Mouse (Mus musculus) frontal cortex, adult (tissue): Measurements from ENCODE around the gene Nat8f1.
A peak's percentile ranks its signal among the peaks of the same experiment; 100 is the strongest.
"Not testable (repeated sequence)": the region's sequence is repeated elsewhere in the genome, so short reads cannot be mapped to it uniquely, and the experiment has no call there.

ENCODE experiments used
- ATAC-seq: cut with Nextera tagmentation; 2 replicates; pipeline ENCODE4 v1.9.2; 2017; ENCODE audit warnings: mild to moderate bottlenecking, moderate library complexity, mixed read lengths; ENCODE audit not compliant: low TSS enrichment

Gene Nat8f1

DNA sequence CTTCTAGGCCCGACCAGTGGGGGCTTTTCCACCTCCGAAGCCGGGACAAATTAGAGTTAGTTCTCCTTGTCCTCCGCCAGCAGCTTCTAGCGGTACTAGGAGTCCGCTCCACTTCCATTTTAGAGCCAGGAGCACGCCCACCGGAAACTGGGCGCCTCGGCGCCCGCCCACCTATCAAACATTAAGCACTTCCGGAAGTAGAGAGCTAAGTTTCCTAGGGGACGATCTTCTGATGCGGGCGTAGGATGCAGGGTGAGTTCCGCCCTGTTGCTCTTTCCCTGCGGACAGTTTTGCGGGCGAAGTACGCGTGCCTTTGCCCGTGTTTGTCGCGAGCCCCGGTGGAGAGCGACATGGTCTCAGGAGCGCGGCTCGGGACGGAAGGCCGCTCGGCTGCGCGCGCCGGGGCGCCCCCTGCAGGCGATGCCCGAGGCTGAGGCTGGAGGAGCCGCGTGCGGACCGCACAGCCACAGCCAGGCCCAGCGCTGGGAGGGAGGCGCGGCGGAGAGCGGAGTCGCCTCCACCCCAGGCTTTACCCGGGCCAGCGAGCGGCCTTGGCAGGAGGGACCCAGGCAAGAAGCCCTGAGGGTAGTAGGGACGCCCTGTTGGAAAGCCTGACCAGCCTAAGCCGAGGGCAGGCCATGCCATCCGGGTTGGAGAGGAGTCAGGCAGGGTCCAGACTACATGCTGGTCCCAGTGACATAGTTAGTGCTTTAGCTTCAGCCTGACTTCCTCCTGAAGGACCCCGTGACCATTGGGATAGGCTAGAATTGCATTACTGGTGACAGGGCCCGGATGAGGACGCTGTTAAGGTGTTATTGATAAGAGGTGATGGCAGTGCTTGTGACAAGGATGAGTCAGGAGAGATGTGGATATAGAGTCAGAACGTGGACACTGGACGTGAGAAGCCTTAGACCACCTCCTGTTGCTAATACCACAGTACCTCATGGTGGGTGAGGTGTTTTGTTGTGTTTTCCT is at the start of gene Nat8f1:
Gene Nat8f1, minus strand, starts transcription at position 149 of the 975 bp plus-strand sequence.
- peak; percentile 95 for ATAC-seq

DNA sequence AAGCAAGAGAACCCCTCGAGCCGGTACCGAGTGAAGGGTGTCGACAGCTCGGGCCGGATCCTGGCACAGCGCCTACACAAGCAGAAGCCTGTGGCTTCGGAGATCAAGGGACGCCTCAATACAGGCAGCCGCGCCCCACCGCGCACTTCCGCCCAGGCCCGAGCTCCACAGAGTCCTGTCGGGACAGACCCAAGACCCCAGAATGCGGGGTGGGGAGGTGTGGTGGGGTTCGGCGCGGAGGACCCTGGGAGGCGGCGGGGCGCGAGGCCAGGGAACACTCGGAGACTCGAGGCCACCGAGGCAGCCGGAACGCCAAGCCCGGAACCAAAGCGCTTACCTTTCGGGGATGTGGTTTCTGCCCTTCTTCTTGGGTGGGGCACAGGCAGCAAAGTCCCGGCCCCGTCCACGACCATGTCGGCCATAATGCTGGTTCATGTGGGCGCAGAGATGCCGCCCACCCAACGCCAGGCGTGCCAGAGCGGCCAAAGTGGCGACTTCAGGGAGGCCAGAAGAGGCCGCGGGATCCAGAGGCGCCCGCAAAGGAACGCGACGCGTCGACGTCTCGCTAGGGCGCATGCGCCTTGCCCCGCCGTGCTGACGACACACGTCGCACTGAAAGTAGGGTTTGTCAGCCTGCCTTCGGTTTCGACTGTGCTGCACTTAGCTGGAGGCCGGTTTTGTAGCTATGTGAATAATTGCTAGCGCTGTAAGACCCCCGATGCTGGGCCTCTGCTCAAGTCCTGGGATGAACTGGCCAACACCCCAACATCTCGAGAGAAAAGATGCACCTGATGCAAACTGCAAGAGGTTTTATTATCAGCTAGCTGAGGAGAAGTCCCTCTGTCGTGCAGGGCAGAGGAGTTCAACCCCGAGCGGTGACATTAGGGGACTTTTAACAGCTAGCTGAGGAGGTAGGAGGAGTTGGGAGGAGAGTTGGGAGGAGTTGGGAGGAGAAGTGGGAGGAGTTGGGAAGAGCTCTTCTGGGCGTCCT is 45.9 kb upstream of the Nat8f1 start, which contains the start of gene Dusp11:
Gene Dusp11, minus strand, starts transcription at position 567 of the 991 bp plus-strand sequence.
- ATAC-seq = peak; percentile 99

DNA sequence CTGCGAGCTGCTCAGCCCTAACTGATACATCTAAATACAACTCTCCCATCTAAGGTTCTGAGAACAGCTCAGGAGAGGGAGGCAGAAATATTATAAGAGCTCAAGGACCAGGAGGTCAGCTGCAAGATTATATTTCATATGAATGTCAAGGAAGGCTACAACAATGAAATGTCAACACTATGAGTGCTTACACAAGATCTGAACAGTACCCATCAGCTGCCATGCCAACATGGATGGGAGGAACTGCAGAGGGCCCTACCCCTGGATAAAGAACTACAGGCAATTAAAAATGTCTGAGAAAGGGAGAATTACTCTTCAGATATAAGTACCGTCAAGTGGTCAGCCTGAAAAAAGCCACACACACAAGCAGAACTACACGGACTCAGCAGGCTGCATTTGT is 42.1 kb upstream of the Nat8f1 start:
- ATAC-seq = no peak

DNA sequence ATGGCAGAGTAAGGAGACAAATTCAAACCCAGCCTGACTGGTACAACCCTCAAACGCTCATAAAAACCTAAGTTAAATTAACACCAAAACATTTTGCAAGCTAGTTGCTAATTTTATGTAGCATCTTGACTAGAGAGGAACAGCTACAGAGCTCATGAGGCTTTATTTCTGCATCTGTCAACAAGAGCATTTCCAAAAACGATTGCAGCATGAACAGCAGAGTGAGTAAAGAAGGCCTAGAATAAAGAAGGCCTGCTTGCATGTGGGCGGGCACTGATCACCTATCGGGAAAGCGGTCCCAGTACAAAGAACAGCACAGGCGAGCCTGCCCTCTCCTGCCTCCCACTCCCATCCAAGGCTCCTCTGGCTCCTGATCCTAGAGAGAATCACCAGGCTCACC is 33.1 kb upstream of the Nat8f1 start:
- peak; percentile 69 for ATAC-seq

DNA sequence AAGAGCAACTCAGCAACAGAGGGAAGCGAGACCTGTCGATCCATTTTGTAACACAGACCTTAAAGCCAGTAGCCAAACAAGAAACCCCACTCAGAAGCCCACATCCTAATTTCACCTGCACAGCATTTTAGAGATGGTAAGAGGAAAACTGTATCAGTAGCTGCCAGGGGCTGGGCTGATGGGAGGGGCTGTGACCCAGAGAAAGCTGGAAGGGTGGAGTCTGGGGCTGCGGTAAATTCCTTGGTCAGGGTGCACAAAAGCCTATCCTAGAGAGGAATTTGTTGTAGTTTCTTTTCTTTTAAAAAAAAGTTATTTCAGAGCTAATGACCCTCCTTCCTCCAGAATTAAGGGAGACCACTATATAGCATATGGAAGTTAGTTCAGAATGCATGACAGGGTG is 27.0 kb upstream of the Nat8f1 start:
- no peak for ATAC-seq

DNA sequence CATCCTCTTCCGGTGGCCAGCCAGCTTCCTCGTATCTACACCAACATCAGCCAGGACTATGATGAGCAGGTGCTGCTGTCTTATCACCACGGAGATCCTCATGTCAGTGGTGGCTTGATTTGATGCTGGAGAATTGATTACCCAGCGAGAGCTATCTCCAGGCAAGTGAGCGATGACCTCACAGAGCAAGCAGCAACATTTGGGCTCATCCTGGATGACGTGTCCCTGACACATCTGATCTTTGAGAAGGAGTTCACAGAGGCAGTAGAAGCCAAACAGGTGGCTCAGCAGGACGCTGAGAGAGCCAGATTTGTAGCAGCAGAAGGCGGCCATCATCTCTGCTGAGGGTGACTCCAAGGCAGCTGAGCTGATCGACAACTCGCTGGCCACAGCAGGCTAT is 23.2 kb upstream of the Nat8f1 start:
- ATAC-seq = no peak

DNA sequence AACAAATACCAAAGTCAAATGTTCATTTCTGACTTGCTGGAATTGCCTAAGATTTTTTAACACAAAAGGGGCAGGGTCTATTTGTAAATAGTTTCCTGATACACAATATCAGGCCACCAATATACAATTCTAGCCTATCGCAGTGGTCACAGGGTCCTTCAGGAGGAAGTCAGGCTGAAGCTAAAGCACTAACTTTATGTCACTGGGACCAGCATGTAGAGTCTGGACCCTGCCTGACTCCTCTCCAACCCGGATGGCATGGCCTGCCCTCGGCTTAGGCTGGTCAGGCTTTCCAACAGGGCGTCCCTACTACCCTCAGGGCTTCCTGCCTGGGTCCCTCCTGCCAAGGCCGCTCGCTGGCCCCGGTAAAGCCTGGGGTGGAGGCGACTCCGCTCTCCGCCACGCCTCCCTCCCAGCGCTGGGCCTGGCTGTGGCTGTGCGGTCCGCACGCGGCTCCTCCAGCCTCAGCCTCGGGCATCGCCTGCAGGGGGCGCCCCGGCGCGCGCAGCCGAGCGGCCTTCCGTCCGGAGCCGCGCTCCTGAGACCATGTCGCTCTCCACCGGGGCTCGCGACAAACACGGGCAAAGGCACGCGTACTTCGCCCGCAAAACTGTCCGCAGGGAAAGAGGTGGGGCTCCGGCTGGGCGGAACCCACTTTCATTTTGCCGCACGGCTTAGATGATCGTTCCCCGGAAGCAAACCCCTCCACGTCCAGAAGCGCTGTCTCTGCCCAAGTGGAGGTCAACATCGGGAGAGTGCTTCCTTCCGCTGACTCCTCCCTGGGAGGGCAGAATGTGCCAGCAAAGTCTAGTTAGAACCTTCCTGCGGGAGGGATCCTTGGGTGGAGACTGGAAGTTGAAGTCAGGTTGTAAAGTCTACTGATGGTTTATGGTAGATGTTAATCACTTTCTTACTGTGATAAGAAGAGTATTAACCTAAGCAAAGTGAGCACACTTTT is 21.3 kb upstream of the Nat8f1 start:
- peak; percentile 96 for ATAC-seq

DNA sequence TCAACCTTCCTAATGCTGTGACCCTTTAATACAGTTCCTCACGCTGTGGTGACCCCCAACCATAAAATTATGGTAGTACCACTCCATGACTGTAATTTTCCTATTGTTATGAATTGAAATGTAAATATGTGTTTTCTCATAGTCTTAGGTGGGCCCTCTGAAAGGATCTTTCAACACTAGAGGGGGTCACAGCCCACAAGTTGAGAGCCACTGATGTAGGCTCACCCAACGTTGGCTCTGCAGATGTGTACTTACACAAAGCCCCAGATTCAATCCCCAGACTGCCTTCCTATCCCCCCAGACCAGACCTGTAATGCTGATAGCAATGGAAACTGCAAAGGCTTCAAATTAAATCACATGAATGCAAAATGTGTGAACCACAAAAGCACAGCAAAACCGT is 20.2 kb upstream of the Nat8f1 start:
- ATAC-seq = no peak

DNA sequence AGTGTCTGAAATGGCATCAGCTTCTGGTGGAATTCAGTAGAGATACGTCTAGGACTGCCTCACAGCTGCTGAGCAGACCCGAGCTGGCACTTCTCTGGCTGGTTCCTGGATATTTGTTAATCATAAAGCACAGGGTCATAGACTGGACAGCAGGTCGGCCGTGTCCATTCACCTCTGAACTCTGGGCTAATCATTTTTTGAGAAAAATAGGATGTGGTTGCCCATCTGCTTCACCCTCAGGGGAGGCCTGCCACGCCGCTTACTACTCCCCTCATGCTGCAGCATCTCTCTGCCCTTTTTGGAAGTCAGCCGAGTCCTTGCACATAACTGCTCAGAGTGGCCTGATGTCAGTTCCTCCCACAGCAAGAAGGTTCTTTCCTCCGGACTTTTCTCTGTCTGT is 18.6 kb upstream of the Nat8f1 start:
- no peak for ATAC-seq

DNA sequence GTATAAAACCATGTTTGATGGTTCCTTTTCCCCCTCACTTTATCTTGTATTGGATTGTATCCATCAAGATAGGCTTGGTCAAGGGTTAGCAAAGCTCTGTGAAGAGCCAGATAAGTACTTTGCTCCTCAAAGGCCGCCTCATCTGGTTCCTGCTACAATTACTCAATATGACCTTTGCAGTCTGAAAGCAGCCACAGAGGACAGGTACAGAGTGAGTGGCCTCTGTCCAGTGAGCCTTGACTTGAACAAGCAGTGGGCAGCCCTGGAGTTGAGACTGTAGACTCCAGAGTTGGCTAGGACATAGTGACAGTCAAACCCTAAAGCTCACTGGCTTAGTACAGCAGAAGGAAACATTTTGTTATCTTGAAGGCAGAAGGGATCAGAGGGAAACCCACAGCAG is 13.8 kb upstream of the Nat8f1 start:
- no peak for ATAC-seq

DNA sequence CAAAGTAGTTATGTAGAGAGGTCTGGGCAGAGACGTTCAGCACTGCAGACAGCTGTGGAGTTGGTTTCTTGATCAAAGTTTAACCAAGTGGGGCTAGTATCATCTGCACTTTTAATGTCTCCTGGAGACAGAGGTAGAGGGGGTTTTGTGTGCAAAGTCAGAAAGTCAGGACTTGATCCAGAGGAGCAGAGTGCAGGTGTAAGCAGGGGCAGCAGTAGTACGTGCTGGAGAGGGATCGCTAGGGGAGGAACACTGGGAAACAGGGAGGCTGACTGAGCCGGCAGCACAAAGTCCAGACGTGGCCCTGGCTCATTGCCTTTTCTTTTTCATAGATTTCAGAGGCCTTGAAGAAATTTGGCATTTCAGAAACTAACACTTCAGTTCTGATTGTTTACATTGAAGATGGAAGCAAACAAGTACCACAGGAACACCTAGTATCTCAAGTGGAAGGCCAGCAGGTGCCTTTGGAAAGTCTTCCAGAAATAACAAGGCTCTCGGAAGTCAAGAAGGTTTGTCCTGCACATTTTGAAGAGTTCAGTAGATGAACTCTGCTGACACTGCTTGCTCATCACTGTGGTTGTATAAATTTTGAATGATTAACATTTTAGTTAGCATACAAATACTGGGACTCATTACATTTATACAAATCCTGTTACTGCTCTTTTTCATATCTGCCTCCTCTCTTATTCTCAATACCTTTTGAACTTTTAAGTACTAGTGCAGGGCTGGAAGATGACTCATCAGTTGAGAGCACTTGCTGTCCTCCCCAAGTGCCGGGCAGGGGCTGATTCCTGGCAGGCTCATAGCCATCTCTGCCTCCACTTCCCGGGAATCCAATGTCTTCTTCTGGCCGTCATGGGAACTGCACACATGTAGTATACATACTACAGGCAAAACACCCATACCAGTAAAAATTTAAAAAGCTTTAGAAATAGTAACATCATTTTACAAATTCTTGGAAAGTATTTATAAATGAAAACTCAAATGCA is 12.3 kb upstream of the Nat8f1 start:
- no peak for ATAC-seq

DNA sequence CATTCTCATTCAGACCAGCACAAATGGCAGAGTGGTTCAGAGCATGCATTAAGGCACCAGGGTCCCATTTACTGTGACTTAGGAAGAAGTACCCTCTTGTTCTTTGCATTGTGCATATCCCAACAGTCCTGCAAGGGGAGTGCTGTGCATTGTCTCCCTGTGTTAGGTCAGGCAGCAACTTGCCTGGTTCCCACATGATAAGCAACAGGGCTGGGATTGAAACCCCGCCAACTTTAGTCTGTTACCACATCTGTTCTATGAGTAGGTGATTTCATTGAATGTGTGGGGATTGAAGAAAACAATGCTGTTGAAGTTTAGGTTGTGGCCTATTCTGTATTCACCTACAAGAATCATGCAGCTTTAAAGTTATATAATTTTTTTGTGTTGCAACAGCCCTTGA is 11.2 kb upstream of the Nat8f1 start:
- ATAC-seq = no peak

DNA sequence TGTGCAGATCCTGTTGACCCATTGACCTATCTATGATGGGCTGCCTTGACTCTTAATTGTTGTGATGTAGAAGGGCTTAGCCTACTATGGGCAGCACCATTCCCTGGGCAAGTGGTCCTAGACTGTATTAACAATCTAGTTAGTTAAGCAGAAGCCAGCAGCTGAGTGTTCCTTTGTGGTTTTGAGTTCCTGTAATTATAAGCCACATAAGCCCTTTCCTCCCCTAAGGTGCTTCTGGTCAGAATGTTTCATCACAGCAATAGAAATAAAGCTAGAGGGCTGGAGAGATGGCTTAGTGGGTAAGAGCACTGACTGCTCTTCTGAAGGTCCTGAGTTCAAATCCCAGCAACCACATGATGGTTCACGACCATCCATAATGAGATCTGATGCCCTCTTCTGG is 8.2 kb upstream of the Nat8f1 start:
- no peak for ATAC-seq

DNA sequence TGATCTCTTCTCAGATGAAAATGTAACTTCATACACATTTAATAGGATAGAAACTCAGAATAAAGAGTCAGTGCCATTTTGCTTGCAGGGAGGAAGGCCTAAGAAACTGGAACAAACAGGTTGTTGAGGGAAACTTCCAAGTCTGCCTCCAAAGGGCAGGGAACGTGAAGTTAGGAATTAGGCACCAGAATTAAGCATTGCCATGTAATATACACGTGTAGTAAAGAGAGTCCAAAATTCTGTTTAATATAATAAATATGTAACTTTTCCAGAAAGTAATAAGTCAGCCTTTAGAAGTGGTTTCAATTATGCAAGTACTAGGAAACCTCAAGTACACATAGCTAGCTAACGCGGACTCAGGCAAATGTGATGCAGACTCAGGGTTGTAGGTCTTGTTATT is 3.9 kb upstream of the Nat8f1 start:
- ATAC-seq = no peak

DNA sequence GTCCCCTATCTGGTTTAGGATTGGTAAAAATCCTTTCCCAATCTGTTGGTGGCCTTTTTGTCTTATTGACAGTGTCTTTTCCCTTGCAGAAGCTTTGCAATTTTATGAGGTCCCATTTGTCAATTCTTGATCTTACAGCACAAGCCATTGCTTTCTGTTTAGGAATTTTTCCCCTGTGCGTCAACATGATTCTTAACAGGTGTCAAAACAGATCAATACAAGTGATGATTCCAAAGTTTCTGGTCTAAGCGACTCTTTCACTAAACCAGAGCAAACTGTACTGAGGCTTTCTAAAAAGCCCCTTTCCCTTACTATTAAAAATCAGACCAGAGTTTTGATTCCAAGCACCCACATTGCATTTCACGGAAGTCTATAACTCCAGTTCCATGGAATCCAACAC is 2.9 kb upstream of the Nat8f1 start:
- not testable (repeated sequence) for ATAC-seq

DNA sequence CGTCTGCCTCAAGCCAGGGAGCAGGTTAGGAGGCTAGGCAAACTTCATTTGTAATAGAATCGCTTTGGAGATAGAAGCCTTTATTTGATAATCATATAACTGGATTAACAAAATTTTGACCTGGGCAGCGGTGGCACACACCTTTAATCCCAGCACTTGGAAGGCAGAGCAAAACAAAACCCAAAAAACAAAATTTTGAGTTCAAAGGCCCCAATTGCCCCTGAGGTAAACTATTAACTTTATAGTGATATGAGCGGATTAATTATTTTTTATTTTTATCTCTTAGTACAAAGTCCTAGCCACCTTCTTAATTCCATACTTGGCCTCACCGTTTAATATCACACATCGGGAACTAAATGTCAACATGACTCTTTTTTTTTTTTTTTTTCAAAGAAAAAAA is 1.1 kb upstream of the Nat8f1 start:
- no peak for ATAC-seq

DNA sequence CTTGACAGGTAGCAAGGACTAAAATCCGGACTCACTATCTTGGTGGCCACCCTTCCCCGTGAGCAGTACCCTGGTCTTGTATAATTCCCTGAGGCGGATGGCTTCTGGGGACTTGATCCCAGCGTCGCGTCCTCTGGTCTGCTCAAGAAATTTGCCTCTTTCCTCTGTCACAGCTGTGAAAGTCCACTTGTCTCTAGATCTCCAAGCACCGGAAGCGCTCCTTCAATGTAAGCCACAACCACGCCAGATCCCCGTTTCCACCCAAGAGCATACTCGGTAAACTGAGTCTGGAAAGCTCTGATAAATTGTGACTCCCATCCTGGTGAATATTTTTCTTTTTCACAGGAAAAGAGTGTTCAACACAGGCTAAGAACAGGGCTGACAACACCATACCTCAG is 347 bp downstream of the Nat8f1 start:
- ATAC-seq = peak; percentile 25; the same call in 1 of the 2 replicates

DNA sequence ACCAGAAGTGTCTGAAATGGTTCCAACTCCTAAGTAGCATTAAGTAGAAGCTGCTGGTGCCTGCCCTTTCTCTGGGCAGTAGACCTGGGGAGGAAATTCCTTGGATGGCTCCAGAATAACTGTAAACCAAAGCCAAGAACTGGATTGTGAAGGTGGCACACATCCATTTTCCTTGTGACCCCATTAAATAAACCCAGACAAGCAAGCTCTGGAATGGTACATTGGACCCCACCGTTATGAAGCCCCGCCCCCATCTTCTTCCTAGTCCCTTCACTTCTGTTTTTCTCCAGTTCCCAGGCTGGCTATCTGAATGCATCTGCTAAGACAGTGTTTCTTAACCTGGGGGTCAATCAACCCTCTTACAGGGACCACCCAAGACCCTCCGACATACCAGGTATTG is 3.9 kb downstream of the Nat8f1 start, which contains the start of gene Tprkb:
Gene Tprkb, plus strand, starts transcription at position 279 of the 400 bp plus-strand sequence.
- ATAC-seq = no peak

DNA sequence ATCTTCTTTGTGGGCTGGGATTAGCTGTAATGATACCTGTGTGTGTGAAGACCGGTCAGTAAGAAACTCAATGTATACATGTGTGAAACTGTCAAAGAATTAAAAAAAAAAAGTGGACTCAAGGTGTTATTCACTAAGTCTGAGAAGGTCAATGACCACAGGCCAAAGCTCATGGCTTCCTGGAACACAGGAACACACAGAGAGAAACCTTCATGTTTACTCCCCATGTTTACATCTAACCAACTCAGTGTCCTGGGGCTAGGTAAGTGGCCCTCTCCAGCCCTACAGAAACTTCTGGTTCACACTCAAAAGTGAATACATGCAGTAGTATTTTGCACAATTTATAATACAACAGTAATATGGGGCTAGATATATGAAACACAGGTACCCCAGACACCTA is 5.8 kb downstream of the Nat8f1 start:
- no peak for ATAC-seq

DNA sequence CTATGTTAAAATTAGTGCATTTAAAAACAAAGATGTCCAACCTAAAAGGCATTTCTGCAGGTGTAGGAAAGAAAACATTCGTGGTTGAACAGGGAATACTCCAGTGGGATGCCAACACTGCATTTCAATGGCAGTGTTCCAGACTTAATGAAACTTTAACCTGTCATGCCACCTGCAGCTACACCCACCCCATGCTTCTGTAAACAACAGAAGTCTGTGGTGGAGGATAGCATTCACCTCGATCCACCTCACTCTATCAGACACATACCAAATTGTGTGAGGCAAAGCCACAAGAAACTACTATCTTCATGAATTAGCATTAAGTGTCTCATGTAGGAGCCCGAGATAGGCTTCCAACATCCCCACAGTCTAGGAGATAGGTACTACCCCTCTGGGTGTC is 7.1 kb downstream of the Nat8f1 start:
- ATAC-seq = no peak
